Mouse (Mus musculus): ENCODE measurements around the gene Miga2.

GRCm38 (mm10) chr2:30399191-30400171 is 35.4 kb downstream of the Miga2 start:
- no peak for TF ChIP-seq CTCF (IDR thresholded peaks at IDR 0.05)
- no peak for TF ChIP-seq EP300 (IDR thresholded peaks at IDR 0.05; ENCODE audit: insufficient read depth, low read depth, low read length)
- TF ChIP-seq POLR2A (IDR thresholded peaks at IDR 0.05; ENCODE audit: insufficient read depth, low read depth, low read length) = no peak

All from heart, adult 2 months (tissue).